Mouse (Mus musculus): ENCODE data around the gene Bora. TPM values are rescaled to one million over a fixed set of nuclear protein-coding genes. Genes with fewer than 3 reads are reported as not detected.

The Bora gene
- polyA plus RNA-seq, 1 experiment from 2014 or later: 13.6 TPM

Other genes starting within 250 kb of the Bora start
- 0.78 TPM in 1 of 2 replicates, not detected in the other for gene Rpl36a-ps1, start 51.9 kb upstream of the Bora start, polyA plus RNA-seq (2014; fragmentation: Nextera tagmentation; extraction: Ambion mirVana)
- 78.2 and 96.6 TPM in 2 replicates for gene Mzt1, start 88 bp upstream of the Bora start, polyA plus RNA-seq (2014; fragmentation: Nextera tagmentation; extraction: Ambion mirVana)
- gene Pibf1, start 53.2 kb downstream of the Bora start, polyA plus RNA-seq (2014; fragmentation: Nextera tagmentation; extraction: Ambion mirVana): 18.5 and 19.3 TPM in 2 replicates
- 28.8 and 30.9 TPM in 2 replicates for gene Dis3, start 53.5 kb downstream of the Bora start, polyA plus RNA-seq (2014; fragmentation: Nextera tagmentation; extraction: Ambion mirVana)

Measured in hindbrain, embryonic 14.5 days (tissue).